Mouse (Mus musculus) limb, embryonic 13.5 days (tissue): Measurements from ENCODE around the gene Gm13271. TPM values are rescaled to one million over a fixed set of nuclear protein-coding genes. Genes with fewer than 3 reads are reported as not detected.
A peak's percentile ranks its signal among the peaks of the same experiment; 100 is the strongest.
"Not testable (repeated sequence)": the region's sequence is repeated elsewhere in the genome, so short reads cannot be mapped to it uniquely, and the experiment has no call there.

Experiments
- ATAC-seq: fragments of 200-750 bp; cut with Nextera tagmentation; 2 replicates; pipeline ENCODE4 v1.8.0; 2017; ENCODE audit warnings: low read depth, moderate number of reproducible peaks, moderate TSS enrichment; ENCODE audit not compliant: low FRiP score
- H3K27ac ChIP-seq: fragments of 300-500 bp; sonication (generic); 2 replicates; pipeline ENCODE4 v1.5.1; 2015; ENCODE audit warnings: inconsistent platforms, mild to moderate bottlenecking, moderate library complexity
- H3K27me3 ChIP-seq: fragments of 300-500 bp; sonication (generic); 2 replicates; pipeline ENCODE4 v1.6.1; 2015; ENCODE audit warnings: mild to moderate bottlenecking, inconsistent platforms
- H3K36me3 ChIP-seq: fragments of 300-500 bp; sonication (generic); 2 replicates; pipeline ENCODE4 v1.6.1; 2015; ENCODE audit warnings: inconsistent platforms, mild to moderate bottlenecking, moderate library complexity
- H3K4me1 ChIP-seq: fragments of 300-500 bp; sonication (generic); 2 replicates; pipeline ENCODE4 v1.6.1; 2015; ENCODE audit warnings: inconsistent platforms
- H3K4me2 ChIP-seq: fragments of 300-500 bp; sonication (generic); replicated peaks from 2 replicates; pipeline ENCODE4 v1.6.1; 2015; ENCODE audit warnings: inconsistent platforms, mild to moderate bottlenecking, moderate library complexity
- H3K4me3 ChIP-seq: fragments of 300-500 bp; sonication (generic); 2 replicates; pipeline ENCODE4 v1.5.1; 2015; ENCODE audit warnings: moderate library complexity, mild to moderate bottlenecking, inconsistent platforms
- H3K9ac ChIP-seq: fragments of 300-500 bp; sonication (generic); 2 replicates; pipeline ENCODE4 v1.6.1; 2015; ENCODE audit warnings: mild to moderate bottlenecking, inconsistent platforms
- H3K9me3 ChIP-seq: fragments of 300-500 bp; sonication (generic); 2 replicates; pipeline ENCODE4 v1.6.1; 2016; ENCODE audit warnings: inconsistent platforms
- WGBS: fragments of 180-500 bp; shearing (Covaris S2); methylation state at CpG from one replicate; pipeline ENCODE4 v1.1.7; 2015; 5-methylcytosine and 5-hydroxymethylcytosine counted together
- polyA plus RNA-seq: library from polyadenylated mRNA; unstranded; fragments of >200 nt; fragmentation: Nextera tagmentation; extraction: Ambion mirVana; gene quantifications from 2 replicates; pipeline ENCODE4 v1.2.1, GENCODE M21; 2015

Gene Gm13271
- polyA plus RNA-seq, 1 experiment from 2014 or later: not detected

GRCm38 (mm10) chr4:88741426-88741825, 13.2 kb upstream of the Gm13271 start:
- no peaks in the 10 kb centered on the region for H3K27me3 ChIP-seq
- H3K27ac ChIP-seq: no peak overlapping the region
- no peaks in the 10 kb centered on the region for H3K36me3 ChIP-seq
- H3K4me3 ChIP-seq: no peak overlapping the region
- no peaks in the 10 kb centered on the region for H3K9me3 ChIP-seq
- H3K4me1 ChIP-seq: peaks cover 7% of the 10 kb centered on the region
- H3K9ac ChIP-seq: no peak overlapping the region
- ATAC-seq: no peak
- 83% methylated on average over 4 of the region's 4 CpGs for WGBS
- H3K4me2 ChIP-seq: no peak overlapping the region

GRCm38 (mm10) chr4:88742771-88743371, 11.8 kb upstream of the Gm13271 start:
- Histone ChIP-seq H3K4me2 (no peak overlapping the region), H3K27me3 (no peaks in the 10 kb centered on the region), H3K4me1 (peaks cover 7% of the 10 kb centered on the region), H3K36me3 (no peaks in the 10 kb centered on the region), H3K4me3 (no peak overlapping the region), H3K9ac (0 out of 2 replicates have a peak overlapping the region, but pooled peaks have one; percentile 19), H3K27ac (no peak overlapping the region), H3K9me3 (no peaks in the 10 kb centered on the region)
- 72% methylated on average over 7 of the region's 7 CpGs for WGBS
- ATAC-seq: no peak

- 77% methylated on average over 3 of the region's 3 CpGs for WGBS
- Histone ChIP-seq H3K4me2 (no peak overlapping the region), H3K27me3 (no peaks in the 10 kb centered on the region), H3K9ac (no peak overlapping the region), H3K27ac (no peak overlapping the region), H3K36me3 (no peaks in the 10 kb centered on the region), H3K4me1 (peaks cover 7% of the 10 kb centered on the region), H3K4me3 (no peak overlapping the region), H3K9me3 (no peaks in the 10 kb centered on the region)
- ATAC-seq: no peak
Observed at GRCm38 (mm10) chr4:88744207-88744606, 10.5 kb upstream of the Gm13271 start.

- Histone ChIP-seq H3K9ac (no peak overlapping the region; the same call in 1 of the 2 replicates), H3K27ac (no peak overlapping the region), H3K9me3 (no peaks in the 10 kb centered on the region), H3K27me3 (no peaks in the 10 kb centered on the region), H3K4me1 (peaks cover 7% of the 10 kb centered on the region), H3K4me3 (no peak overlapping the region), H3K4me2 (no peak overlapping the region), H3K36me3 (no peaks in the 10 kb centered on the region)
- WGBS: 21% methylated on average over 6 of the region's 6 CpGs
- no peak for ATAC-seq
Observed at GRCm38 (mm10) chr4:88749926-88750325, 4.7 kb upstream of the Gm13271 start.

GRCm38 (mm10) chr4:88756581-88757513, 2.2 kb downstream of the Gm13271 start:
- Histone ChIP-seq H3K9ac (peak overlapping the region; percentile 75), H3K27ac (peak overlapping the region; percentile 95), H3K4me2 (peak overlapping the region; percentile 74), H3K4me3 (peak overlapping the region; percentile 54)
- not testable (repeated sequence) for H3K27me3 ChIP-seq, H3K36me3 ChIP-seq, H3K9me3 ChIP-seq, ATAC-seq, H3K4me1 ChIP-seq
- WGBS: 8% methylated on average over 29 of the region's 31 CpGs

- H3K4me3 ChIP-seq: peak overlapping the region; percentile 54
- WGBS: under 1% methylated on average over 17 of the region's 21 CpGs
- ATAC-seq: peak; percentile 100
- H3K4me2 ChIP-seq: peak overlapping the region; percentile 74
- H3K9me3 ChIP-seq, H3K4me1 ChIP-seq, H3K27me3 ChIP-seq, H3K36me3 ChIP-seq: not testable (repeated sequence)
- peak overlapping the region; percentile 75 for H3K9ac ChIP-seq
- peak overlapping the region; percentile 95 for H3K27ac ChIP-seq
Observed at GRCm38 (mm10) chr4:88757628-88758031, 3.0 kb downstream of the Gm13271 start.

GRCm38 (mm10) chr4:88758751-88759150, 4.1 kb downstream of the Gm13271 start:
- 83% methylated on average over 9 of the region's 9 CpGs for WGBS
- ATAC-seq: not testable (repeated sequence)

GRCm38 (mm10) chr4:88759610-88760268, 5.1 kb downstream of the Gm13271 start, which contains the start of gene Gm13283:
Gene Gm13283, plus strand, starts transcription at chr4:88760119.
- WGBS: 20% methylated on average over 11 of the region's 14 CpGs
- Histone ChIP-seq H3K4me2 (peak within 1 kb of the TSS; percentile 57), H3K4me3 (peak within 1 kb of the TSS; percentile 40), H3K27ac (peak within 1 kb of the TSS; percentile 65)
- H3K9me3 ChIP-seq, H3K27me3 ChIP-seq, H3K4me1 ChIP-seq, H3K9ac ChIP-seq, ATAC-seq, H3K36me3 ChIP-seq: not testable (repeated sequence)

More at GRCm38 (mm10) chr4:88758751-88759150, 4.1 kb downstream of the Gm13271 start:
- not testable (repeated sequence) for H3K4me2 ChIP-seq, H3K27ac ChIP-seq, H3K9me3 ChIP-seq, H3K27me3 ChIP-seq, H3K4me3 ChIP-seq, H3K36me3 ChIP-seq, H3K4me1 ChIP-seq, H3K9ac ChIP-seq

GRCm38 (mm10) chr4:88760431-88760830, 5.8 kb downstream of the Gm13271 start:
- H3K27ac ChIP-seq: peak overlapping the region; percentile 65
- not testable (repeated sequence) for ATAC-seq, H3K9me3 ChIP-seq, H3K9ac ChIP-seq, H3K27me3 ChIP-seq, H3K4me1 ChIP-seq, H3K36me3 ChIP-seq
- WGBS: under 1% methylated on average over 23 of the region's 28 CpGs
- peak overlapping the region; percentile 40 for H3K4me3 ChIP-seq
- peak overlapping the region; percentile 57 for H3K4me2 ChIP-seq

- H3K9me3 ChIP-seq, H3K9ac ChIP-seq, H3K36me3 ChIP-seq, H3K4me1 ChIP-seq, ATAC-seq, H3K4me3 ChIP-seq, H3K27ac ChIP-seq, H3K4me2 ChIP-seq, H3K27me3 ChIP-seq: not testable (repeated sequence)
- WGBS: 63% methylated on average over 6 of the region's 8 CpGs
Observed at GRCm38 (mm10) chr4:88761776-88762175, 7.1 kb downstream of the Gm13271 start.

- not testable (repeated sequence) for H3K36me3 ChIP-seq
- peak overlapping the region; percentile 54 for H3K4me2 ChIP-seq
- WGBS: 49% methylated on average over 9 of the region's 9 CpGs
Observed at GRCm38 (mm10) chr4:88762341-88762740, 7.7 kb downstream of the Gm13271 start.

More at GRCm38 (mm10) chr4:88762341-88762740, 7.7 kb downstream of the Gm13271 start:
- not testable (repeated sequence) for H3K27me3 ChIP-seq, H3K27ac ChIP-seq, H3K9ac ChIP-seq, ATAC-seq, H3K9me3 ChIP-seq, H3K4me3 ChIP-seq, H3K4me1 ChIP-seq
